In the genomic region with DNA sequence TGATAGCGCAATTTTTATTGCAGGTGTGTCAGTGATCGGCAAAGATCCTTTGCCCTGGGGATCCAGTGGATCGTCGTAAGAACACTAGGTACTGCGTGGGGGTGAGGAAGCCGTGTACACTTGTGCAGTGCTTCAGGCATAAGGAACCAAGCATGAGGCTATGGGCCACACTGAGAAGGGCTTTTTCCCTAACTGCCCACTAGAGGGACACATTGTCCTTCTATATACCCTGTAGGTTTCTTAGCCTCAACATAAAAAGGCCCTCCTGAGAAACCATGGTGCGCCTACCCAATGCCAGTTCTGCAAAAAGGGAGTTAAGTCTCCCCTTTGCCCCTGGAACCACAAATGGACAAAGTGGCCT, we compare ENCODE assay signal across 9 mouse cellular contexts. TPM values are rescaled to one million over a fixed set of nuclear protein-coding genes. Genes with fewer than 3 reads are reported as not detected.
DNase-seq lines count a peak whose midpoint lies in the region; ATAC-seq lines count a peak whose summit lies in the region.
"Had no signal": no experiment of that assay in that cellular context is flagged by ENCODE, and none has a peak within 500 bp of the region (broad histone marks: within the 10 kb centered on the region; RNA-seq: fewer than 3 reads in every experiment).

No protein-coding gene starts in this region.

- H3K4me1 ChIP-seq in embryonic facial prominence, embryonic 15.5 days: peaks cover 9% of the 10 kb centered on the region
- H3K4me1 ChIP-seq in hindbrain, embryonic 11.5 days (replicated peaks; ENCODE audit: control insufficient read depth, insufficient read depth, low read length): no peaks in the 10 kb centered on the region

- no peak overlapping the region for H3K4me3 ChIP-seq in embryonic facial prominence, embryonic 15.5 days (replicated peaks)
- no peak overlapping the region for H3K4me3 ChIP-seq in hindbrain, embryonic 11.5 days (ENCODE audit: low read depth, low read length)
- H3K4me3 ChIP-seq: limb, embryonic 15.5 days had no signal

- H3K9me3 ChIP-seq in embryonic facial prominence, embryonic 15.5 days (replicated peaks): no peaks in the 10 kb centered on the region
- no peaks in the 10 kb centered on the region for H3K9me3 ChIP-seq in hindbrain, embryonic 11.5 days (ENCODE audit: control insufficient read depth, low read length)
- H3K9me3 ChIP-seq: limb, embryonic 15.5 days had no signal

- 0 out of 2 replicates have a peak, but pooled peaks cover 4% of the 10 kb centered on the region for H3K27me3 ChIP-seq in embryonic facial prominence, embryonic 15.5 days
- no peaks in the 10 kb centered on the region for H3K27me3 ChIP-seq in hindbrain, embryonic 11.5 days (ENCODE audit: control insufficient read depth, insufficient read depth, low read length)
- H3K27me3 ChIP-seq: limb, embryonic 15.5 days had no signal

- H3K36me3 ChIP-seq in embryonic facial prominence, embryonic 15.5 days: no peaks in the 10 kb centered on the region
- no peaks in the 10 kb centered on the region for H3K36me3 ChIP-seq in hindbrain, embryonic 11.5 days (ENCODE audit: control insufficient read depth, insufficient read depth, low read length)
- H3K36me3 ChIP-seq: limb, embryonic 15.5 days had no signal

- H3K4me2 ChIP-seq in embryonic facial prominence, embryonic 15.5 days (replicated peaks): no peak overlapping the region
- no peak overlapping the region for H3K4me2 ChIP-seq in hindbrain, embryonic 11.5 days (replicated peaks; ENCODE audit: low read depth, low read length)

- H3K27ac ChIP-seq in embryonic facial prominence, embryonic 15.5 days (replicated peaks): no peak overlapping the region
- no peak overlapping the region for H3K27ac ChIP-seq in hindbrain, embryonic 11.5 days (ENCODE audit: low read depth, low read length)
- H3K27ac ChIP-seq: limb, embryonic 15.5 days had no signal

- no peak overlapping the region for H3K9ac ChIP-seq in embryonic facial prominence, embryonic 15.5 days
- no peak overlapping the region for H3K9ac ChIP-seq in hindbrain, embryonic 11.5 days (ENCODE audit: low read depth, low read length)
- H3K9ac ChIP-seq: limb, embryonic 15.5 days had no signal

- peak; percentile 60; the same call in 1 of the 2 replicates for ATAC-seq in embryonic facial prominence, embryonic 15.5 days (ENCODE audit: insufficient number of reproducible peaks, low FRiP score, low TSS enrichment, low read depth)
- peak; percentile 83 for ATAC-seq in hindbrain, embryonic 11.5 days (ENCODE audit: low FRiP score)

- peak; percentile 58 for DNase-seq in CD4-positive, CD25-positive, alpha-beta regulatory T cell, adult 2 months (ENCODE audit: low read depth, low spot score)
- peak; percentile 47 for DNase-seq in MEL-GATA-1-ER (ENCODE audit: extremely low read depth, low read depth)
- peak; percentile 84 for DNase-seq in hindbrain, embryonic 11.5 days (ENCODE audit: low spot score)
- DNase-seq in layer of hippocampus, postnatal 10 days (ENCODE audit: low spot score in 2 of 2): peak; percentile 59 to 70
- DNase-seq in lung, postnatal 14 days: peak; percentile 49
- DNase-seq in right cerebral cortex, postnatal 25 days: peak; percentile 40
- no peak for DNase-seq in urinary bladder, postnatal 36 days (ENCODE audit: low spot score in 2 of 2)

- WGBS in embryonic facial prominence, embryonic 15.5 days: 33% methylated on average over 7 of the region's 7 CpGs
- 43% methylated on average over 7 of the region's 7 CpGs for WGBS in hindbrain, embryonic 11.5 days

RNA-seq across cellular contexts. Expression of a gene that starts 17.0 kb away (rescaled TPM):
- 3.1 and 3.4 TPM in 2 replicates for polyA plus RNA-seq in embryonic facial prominence, embryonic 15.5 days (2015; fragmentation: Nextera tagmentation; extraction: Ambion mirVana)
- polyA plus RNA-seq in hindbrain, embryonic 11.5 days (2014; fragmentation: Nextera tagmentation; extraction: Ambion mirVana): 3.3 and 3.9 TPM in 2 replicates
- 1 to 10 TPM; 1.5 to 2.6 TPM for total RNA-seq in layer of hippocampus, postnatal 10 days (2021)

RNA-seq across cellular contexts. Expression of a gene that starts 26.7 kb away (rescaled TPM):
- polyA plus RNA-seq in embryonic facial prominence, embryonic 15.5 days (2015; fragmentation: Nextera tagmentation; extraction: Ambion mirVana): 0.32 and 0.45 TPM in 2 replicates
- polyA plus RNA-seq in hindbrain, embryonic 11.5 days (2014; fragmentation: Nextera tagmentation; extraction: Ambion mirVana): 0.15 and 0.31 TPM in 2 replicates
- 10 to 100 TPM; 16.2 to 16.9 TPM for total RNA-seq in layer of hippocampus, postnatal 10 days (2021)

Comparison
In these comparisons a context has a peak if more than half of its experiments do, and no peak if none do; other contexts are left out.
1. DNase-seq: peak in CD4-positive, CD25-positive, alpha-beta regulatory T cell, adult 2 months (single experiment), MEL-GATA-1-ER (single experiment), hindbrain, embryonic 11.5 days (single experiment), layer of hippocampus, postnatal 10 days (2 of 2), lung, postnatal 14 days (single experiment) and right cerebral cortex, postnatal 25 days (single experiment); none in urinary bladder, postnatal 36 days (0 of 2).